Mouse (Mus musculus) MEL (cell line): Measurements from ENCODE around the gene Ift27. TPM values are rescaled to one million over a fixed set of nuclear protein-coding genes. Genes with fewer than 3 reads are reported as not detected.

Experiments used
- DNase-seq: peaks from one replicate; pipeline ENCODE4 v3.0.0; 2011; ENCODE audit warnings: low read depth, low spot score
- H3K27ac ChIP-seq: 2 replicates; pipeline ENCODE4 v1.5.1; 2012; ENCODE audit warnings: low read depth, mild to moderate bottlenecking, control low read depth, low read length, moderate library complexity; ENCODE audit not compliant: control insufficient read depth
- H3K27me3 ChIP-seq, 2 experiments: fragments of 150-350 bp in 1 of 2; sonication (generic) in 1 of 2; 2 replicates each; pipeline ENCODE4 v1.6.1; 2012; ENCODE audit warnings: low read length in 2 of 2, mild to moderate bottlenecking in 2 of 2, improper control_type of control experiment in 1 of 2, moderate library complexity in 1 of 2; ENCODE audit not compliant: insufficient read depth in 2 of 2, control insufficient read depth in 1 of 2
- H3K36me3 ChIP-seq, 2 experiments: 2 replicates each; pipeline ENCODE4 v1.6.1; 2012 to 2014; ENCODE audit warnings: low read length in 2 of 2, improper control_type of control experiment in 1 of 2, inconsistent platforms in 1 of 2, mild to moderate bottlenecking in 1 of 2; ENCODE audit not compliant: insufficient read depth in 2 of 2, control insufficient read depth in 1 of 2
- H3K4me1 ChIP-seq, 2 experiments: fragments of 150-350 bp in 1 of 2; sonication (generic) in 1 of 2; 2 replicates each; pipeline ENCODE4 v1.6.1; 2012; ENCODE audit warnings: low read length in 2 of 2, improper control_type of control experiment in 1 of 2, mild to moderate bottlenecking in 1 of 2; ENCODE audit not compliant: insufficient read depth in 2 of 2, control insufficient read depth in 1 of 2
- H3K4me3 ChIP-seq, 2 experiments: fragments of 150-350 bp in 1 of 2; sonication (generic) in 1 of 2; 2 replicates each; pipeline ENCODE4 v1.5.1; 2012; ENCODE audit warnings: low read depth in 2 of 2, low read length in 2 of 2, mild to moderate bottlenecking in 2 of 2, moderate library complexity in 2 of 2, control low read depth in 1 of 2, improper control_type of control experiment in 1 of 2; ENCODE audit not compliant: control insufficient read depth in 1 of 2, insufficient read depth in 1 of 2
- H3K79me2 ChIP-seq: 2 replicates; pipeline ENCODE4 v1.6.1; 2012; ENCODE audit warnings: mild to moderate bottlenecking, low read length, moderate library complexity; ENCODE audit not compliant: control insufficient read depth, poor library complexity, insufficient read depth
- H3K9ac ChIP-seq: 2 replicates; pipeline ENCODE4 v1.6.1; 2012; ENCODE audit warnings: low read depth, mild to moderate bottlenecking, control low read depth, low read length, moderate library complexity; ENCODE audit not compliant: control insufficient read depth, poor library complexity, severe bottlenecking
- H3K9me3 ChIP-seq: fragments of 150-350 bp; sonication (generic); replicated peaks from 2 replicates; pipeline ENCODE4 v1.6.1; 2012; ENCODE audit warnings: mild to moderate bottlenecking, low read length, improper control_type of control experiment, moderate library complexity; ENCODE audit not compliant: insufficient read depth
- CHD1 ChIP-seq: IDR thresholded peaks from 2 replicates; pipeline ENCODE4 v1.6.1; 2012; ENCODE audit warnings: low read depth, mild to moderate bottlenecking, inconsistent platforms, low read length, improper control_type of control experiment
- CHD2 ChIP-seq: IDR thresholded peaks from 2 replicates; pipeline ENCODE4 v1.6.1; 2011; ENCODE audit warnings: low read length, improper control_type of control experiment
- E2F4 ChIP-seq: IDR thresholded peaks from 2 replicates; pipeline ENCODE4 v1.6.1; 2011; ENCODE audit warnings: low read depth, low read length, improper control_type of control experiment, borderline replicate concordance
- ELF1 ChIP-seq: IDR thresholded peaks from 2 replicates; pipeline ENCODE4 v1.6.1; 2014; ENCODE audit warnings: low read depth, mild to moderate bottlenecking, inconsistent platforms, low read length, improper control_type of control experiment, moderate library complexity
- ETS1 ChIP-seq: IDR thresholded peaks from 2 replicates; pipeline ENCODE4 v1.6.1; 2012; ENCODE audit warnings: low read depth, mild to moderate bottlenecking, inconsistent platforms, low read length, improper control_type of control experiment, moderate library complexity
- GABPA ChIP-seq: IDR thresholded peaks from 2 replicates; pipeline ENCODE4 v1.6.1; 2012; ENCODE audit warnings: low read depth, mild to moderate bottlenecking, inconsistent platforms, low read length, improper control_type of control experiment, moderate library complexity
- HCFC1 ChIP-seq: IDR thresholded peaks from 2 replicates; pipeline ENCODE4 v1.6.1; 2012; ENCODE audit warnings: low read depth, mild to moderate bottlenecking, inconsistent platforms, low read length, improper control_type of control experiment, moderate library complexity
- KAT2A ChIP-seq: conservative IDR thresholded peaks from 2 replicates; pipeline ENCODE4 v1.6.1; 2012; ENCODE audit warnings: low read depth, low read length, improper control_type of control experiment, inconsistent platforms
- MAX ChIP-seq: IDR thresholded peaks from 2 replicates; pipeline ENCODE4 v1.6.1; 2011; ENCODE audit warnings: low read length, improper control_type of control experiment
- MAZ ChIP-seq: IDR thresholded peaks from 2 replicates; pipeline ENCODE4 v1.6.1; 2012; ENCODE audit warnings: low read depth, mild to moderate bottlenecking, inconsistent platforms, low read length, improper control_type of control experiment
- MXI1 ChIP-seq: IDR thresholded peaks from 2 replicates; pipeline ENCODE4 v1.6.1; 2011; ENCODE audit warnings: mild to moderate bottlenecking, low read depth, low read length, improper control_type of control experiment
- MYC ChIP-seq: IDR thresholded peaks from 2 replicates; pipeline ENCODE4 v1.6.1; 2011; ENCODE audit warnings: low read depth, mild to moderate bottlenecking, low read length, improper control_type of control experiment, moderate library complexity
- NELFE ChIP-seq: IDR thresholded peaks from 2 replicates; pipeline ENCODE4 v1.6.1; 2011; ENCODE audit warnings: low read depth, low read length, improper control_type of control experiment
- NRF1 ChIP-seq: IDR thresholded peaks from 2 replicates; pipeline ENCODE4 v1.6.1; 2014; ENCODE audit warnings: low read depth, mild to moderate bottlenecking, inconsistent platforms, low read length, improper control_type of control experiment, moderate library complexity; ENCODE audit not compliant: poor library complexity, insufficient read depth, severe bottlenecking
- POLR2A ChIP-seq, 2 experiments: IDR thresholded peaks; 2 replicates each; pipeline ENCODE4 v1.6.1; 2011 to 2012; ENCODE audit warnings: low read length in 2 of 2, mild to moderate bottlenecking in 2 of 2, control low read depth in 1 of 2, improper control_type of control experiment in 1 of 2, low read depth in 1 of 2, moderate library complexity in 1 of 2; ENCODE audit not compliant: control insufficient read depth in 1 of 2, insufficient read depth in 1 of 2, poor library complexity in 1 of 2
- POLR2AphosphoS2 ChIP-seq: IDR thresholded peaks from 2 replicates; pipeline ENCODE4 v1.6.1; 2011; ENCODE audit warnings: low read length, improper control_type of control experiment
- RAD21 ChIP-seq: IDR thresholded peaks from 2 replicates; pipeline ENCODE4 v1.6.1; 2011; ENCODE audit warnings: mild to moderate bottlenecking, low read depth, low read length, improper control_type of control experiment
- RCOR1 ChIP-seq: IDR thresholded peaks from 2 replicates; pipeline ENCODE4 v1.6.1; 2012; ENCODE audit warnings: low read depth, mild to moderate bottlenecking, inconsistent platforms, low read length, improper control_type of control experiment
- SIN3A ChIP-seq: IDR thresholded peaks from 2 replicates; pipeline ENCODE4 v1.6.1; 2012; ENCODE audit warnings: low read length, improper control_type of control experiment, inconsistent platforms
- SMC3 ChIP-seq: IDR thresholded peaks from 2 replicates; pipeline ENCODE4 v1.6.1; 2011; ENCODE audit warnings: low read depth, low read length, improper control_type of control experiment
- TAL1 ChIP-seq: IDR thresholded peaks from 2 replicates; pipeline ENCODE4 v1.6.1; 2012; ENCODE audit warnings: mild to moderate bottlenecking, inconsistent platforms, low read length, moderate library complexity, mixed read lengths
- TBP ChIP-seq: IDR thresholded peaks from 2 replicates; pipeline ENCODE4 v1.8.0; 2011; ENCODE audit warnings: low read depth, low read length, improper control_type of control experiment
- TCF12 ChIP-seq: IDR thresholded peaks from 2 replicates; pipeline ENCODE4 v1.6.1; 2014; ENCODE audit warnings: low read depth, mild to moderate bottlenecking, inconsistent platforms, low read length, improper control_type of control experiment, moderate library complexity
- ZNF384 ChIP-seq: IDR thresholded peaks from 2 replicates; pipeline ENCODE4 v1.6.1; 2012; ENCODE audit warnings: low read depth, mild to moderate bottlenecking, inconsistent platforms, low read length, improper control_type of control experiment
- polyA plus RNA-seq, 2 experiments: library from polyadenylated mRNA; stranded (reverse) in 1 of 2; unstranded in 1 of 2; fragments of >175 nt in 1 of 2; fragments of >200 nt in 1 of 2; gene quantifications; 2 replicates each; pipeline versions ENCODE4 v1.2.1 to v1.2.4; 2012; ENCODE audit warnings: low replicate concordance in 2 of 2, low read depth in 1 of 2; ENCODE audit not compliant: insufficient read length in 2 of 2, insufficient read depth in 1 of 2, missing spikeins in 1 of 2
- total RNA-seq: library from RNA; depleted of rRNA; stranded (reverse); fragments of 300-350 nt; gene quantifications from 2 replicates; pipeline ENCODE4 v1.2.3, GENCODE M21; 2012; rRNA removed

The Ift27 gene
- total RNA-seq (9.7 and 10.4 TPM in 2 replicates), polyA plus RNA-seq (10 to 100 TPM in 1 of 2 experiments, not detected in 1; 18.0 TPM)

- H3K9ac ChIP-seq, result peak within 1 kb of the TSS; percentile 83
- H3K36me3 ChIP-seq, result no peaks in the 10 kb centered on the region
- peak within 1 kb of the TSS; percentile 76 for H3K27ac ChIP-seq
- TF ChIP-seq CHD1, result peak; percentile 97
- TF ChIP-seq RCOR1, result no peak
- TF ChIP-seq CHD2, result peak; percentile 57
- TF ChIP-seq GABPA, result no peak
- TF ChIP-seq KAT2A, result no peak; the same call in 1 of the 2 replicates
- 0 out of 2 replicates have a peak, but pooled peaks have one; percentile 46 for TF ChIP-seq POLR2AphosphoS2
- peak; percentile 54 for TF ChIP-seq SIN3A
- peak; percentile 95 for TF ChIP-seq E2F4
- peak; percentile 73 for TF ChIP-seq MXI1
- peak; percentile 46 for TF ChIP-seq TCF12
- TF ChIP-seq POLR2A (IDR thresholded peaks at IDR 0.05; ENCODE audit: control insufficient read depth in 1 of 2, insufficient read depth in 1 of 2, low read depth in 1 of 2, low read length in 2 of 2, poor library complexity in 1 of 2), result peak; percentile 62 to 89
- TF ChIP-seq HCFC1, result peak; percentile 70
- TF ChIP-seq MYC, result 0 out of 2 replicates have a peak, but pooled peaks have one; percentile 29
- peak; percentile 83 for TF ChIP-seq ELF1
- TF ChIP-seq MAX, result peak; percentile 32; the same call in 1 of the 2 replicates
- TF ChIP-seq RAD21, result no peak
- peak; percentile 88 for TF ChIP-seq TBP
- peak; percentile 68 for TF ChIP-seq NRF1
- TF ChIP-seq NELFE, result peak; percentile 64
- no peak for TF ChIP-seq ETS1
- H3K9me3 ChIP-seq, result no peaks in the 10 kb centered on the region
- peak; percentile 100 for DNase-seq
- peaks cover 2% of the 10 kb centered on the region for H3K79me2 ChIP-seq
- peak within 1 kb of the TSS; percentile 60 to 84 for H3K4me3 ChIP-seq
- no peaks in the 10 kb centered on the region for H3K27me3 ChIP-seq
- H3K4me1 ChIP-seq, result peaks cover 0 to 14% of the 10 kb centered on the region in 2 experiments; a peak in 3 of 4 replicates
Measured at GRCm38 (mm10) chr15:78173972-78174886, at the start of gene Ift27. Ift27 (minus strand) TSS chr15:78174107.

GRCm38 (mm10) chr15:78215269-78215668 lies 41.4 kb upstream of the Ift27 start:
- no peak overlapping the region for H3K27ac ChIP-seq
- no peaks in the 10 kb centered on the region for H3K27me3 ChIP-seq

More at GRCm38 (mm10) chr15:78215269-78215668, 41.4 kb upstream of the Ift27 start:
- Histone ChIP-seq H3K4me3 (no peak overlapping the region), H3K9ac (no peak overlapping the region), H3K9me3 (no peaks in the 10 kb centered on the region), H3K36me3 (no peaks in the 10 kb centered on the region), H3K79me2 (no peaks in the 10 kb centered on the region), H3K4me1 (no peaks in the 10 kb centered on the region)
- no peak for DNase-seq
- TF ChIP-seq POLR2A (IDR thresholded peaks at IDR 0.05; ENCODE audit: control insufficient read depth in 1 of 2, insufficient read depth in 1 of 2, low read depth in 1 of 2, low read length in 2 of 2, poor library complexity in 1 of 2) (no peak), ZNF384 (no peak), ELF1 (no peak), SMC3 (no peak), SIN3A (no peak), MAZ (no peak), KAT2A (no peak), TAL1 (no peak), E2F4 (no peak), NRF1 (no peak), MYC (no peak)
